Mouse (Mus musculus) gastrocnemius, adult 2 months (tissue): ENCODE measurements at regions not wholly inside any gene's neighbourhood (a gene's known extent, or its start where the extent isn't known, plus 50 kb on each side); places are given as distances from the start of the nearest gene placed in this dataset.

Source experiments
- DNase-seq: peaks from one replicate; pipeline ENCODE4 v3.0.0; 2022
- H3K27ac ChIP-seq: fragments of 200-600 bp; 2 replicates; pipeline ENCODE4 v1.8.1; 2022; ENCODE audit warnings: mild to moderate bottlenecking
- H3K4me3 ChIP-seq: fragments of 200-600 bp; 2 replicates; pipeline ENCODE4 v1.8.1; 2022; ENCODE audit warnings: mild to moderate bottlenecking, moderate library complexity
- CTCF ChIP-seq: fragments of 200-600 bp; IDR thresholded peaks from 2 replicates; pipeline ENCODE4 v1.8.1; 2022; ENCODE audit warnings: antibody characterized with exemption, mild to moderate bottlenecking, moderate library complexity
- intact Hi-C: fragments of 180-260 bp; cut with DNase I; formaldehyde crosslinking; loops from one replicate; pipeline ENCODE4 v1.15.1; 2025

- no peak overlapping the region for H3K4me3 ChIP-seq
- DNase-seq = no peak
- H3K27ac ChIP-seq = no peak overlapping the region
- no peak for TF ChIP-seq CTCF
- intact Hi-C loops = no loop called here
Measured at GRCm38 (mm10) chr15:65733326-65733725, 718.6 kb upstream of the Gm21961 start.

DNA sequence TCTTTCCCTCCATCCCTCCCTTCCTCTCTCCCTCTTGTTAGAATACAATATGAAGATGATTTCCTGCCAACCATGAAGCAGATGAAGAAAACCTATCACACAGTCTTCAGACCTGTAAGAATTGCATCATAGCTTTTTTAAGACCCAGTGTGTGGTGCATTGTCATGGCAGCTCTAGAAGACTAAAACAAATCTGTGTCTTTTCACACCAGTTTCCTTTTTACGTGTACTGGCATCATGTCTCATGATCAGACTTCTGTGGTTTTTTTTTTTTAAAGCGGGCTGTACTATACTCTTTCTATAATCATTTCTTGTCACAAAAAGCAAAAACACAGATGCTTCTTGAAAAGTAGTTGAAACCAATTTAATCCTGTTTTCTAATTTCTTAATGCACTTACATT is 716.6 kb upstream of the Gm21961 start:
- no peak for TF ChIP-seq CTCF
- no peak overlapping the region for H3K4me3 ChIP-seq
- DNase-seq = no peak
- H3K27ac ChIP-seq = no peak overlapping the region
- intact Hi-C loops = no loop called here

DNA sequence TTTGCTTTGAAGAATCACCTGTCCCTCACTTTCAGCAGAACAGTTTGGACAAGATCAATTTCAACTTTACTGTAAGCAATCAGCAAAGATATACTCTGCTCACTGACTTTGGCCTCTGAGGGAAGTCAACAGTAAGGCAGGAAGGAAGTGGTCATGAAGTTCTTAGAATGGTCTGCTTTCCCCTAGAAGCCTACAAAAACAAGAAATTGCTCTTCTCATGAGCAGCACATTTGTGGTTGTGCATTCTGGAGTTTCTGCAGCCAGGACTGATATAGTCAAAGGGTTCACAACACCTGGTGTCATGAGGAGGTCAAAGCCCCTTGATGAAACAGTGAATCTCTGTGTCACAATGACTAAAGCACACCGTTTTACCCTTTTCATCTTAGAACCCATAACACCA is 712.4 kb upstream of the Gm21961 start:
- no peak for TF ChIP-seq CTCF
- Histone ChIP-seq H3K4me3 (no peak overlapping the region), H3K27ac (no peak overlapping the region)
- intact Hi-C loops = no loop called here
- no peak for DNase-seq

DNA sequence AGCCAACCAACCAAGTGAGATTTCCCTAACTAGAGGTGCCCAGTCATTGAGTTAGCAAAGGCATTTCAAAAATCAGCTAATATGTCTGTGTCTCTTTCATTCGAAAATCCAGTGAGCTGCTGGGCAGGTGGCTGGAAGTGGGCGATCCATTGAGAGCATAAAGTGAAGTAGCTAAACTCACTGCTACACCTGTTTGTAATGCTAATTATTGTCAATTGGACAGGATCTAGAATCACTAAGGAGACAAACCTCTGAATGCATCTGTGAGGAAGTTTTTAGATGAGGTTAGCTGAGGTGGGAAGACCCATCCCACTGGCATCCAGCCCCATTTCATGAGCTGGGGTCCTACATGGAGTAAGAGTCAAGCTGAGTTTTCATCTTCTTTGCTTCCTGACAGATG is 711.6 kb upstream of the Gm21961 start:
- no peak overlapping the region for H3K4me3 ChIP-seq
- H3K27ac ChIP-seq = no peak overlapping the region
- DNase-seq = no peak
- intact Hi-C loops = no loop called here
- no peak for TF ChIP-seq CTCF

- peak; percentile 30; the same call in 1 of the 2 replicates for TF ChIP-seq CTCF
- intact Hi-C loops = no loop called here
- DNase-seq = no peak
- H3K4me3 ChIP-seq = no peak overlapping the region
- no peak overlapping the region for H3K27ac ChIP-seq
Measured at GRCm38 (mm10) chr15:65703559-65703958, 688.9 kb upstream of the Gm21961 start.

DNA sequence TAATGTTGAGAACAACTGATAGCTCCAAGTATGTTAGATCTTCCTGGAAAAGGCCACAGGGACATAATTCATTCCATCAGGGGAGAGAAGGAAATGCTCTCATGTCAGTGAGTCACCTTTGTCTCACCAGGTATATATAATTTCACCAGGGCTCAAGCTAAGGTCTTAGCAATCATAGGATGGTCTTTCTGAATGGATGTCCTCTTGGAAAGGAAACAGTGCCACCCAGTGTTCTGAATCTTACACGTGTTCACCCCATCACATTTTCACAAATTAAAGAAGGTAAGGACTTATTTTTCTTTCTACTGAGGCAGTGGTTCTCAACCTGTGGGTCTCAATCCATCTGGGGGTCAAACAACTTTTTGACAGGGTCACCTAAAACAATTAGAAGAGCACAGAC is 686.8 kb upstream of the Gm21961 start:
- H3K4me3 ChIP-seq = no peak overlapping the region
- no peak overlapping the region for H3K27ac ChIP-seq
- TF ChIP-seq CTCF = peak; percentile 14; the same call in 1 of the 2 replicates
- no peak for DNase-seq
- intact Hi-C loops = no loop called here

- DNase-seq = no peak
- Histone ChIP-seq H3K4me3 (no peak overlapping the region), H3K27ac (no peak overlapping the region)
- TF ChIP-seq CTCF = no peak
- intact Hi-C loops = no loop called here
Measured at GRCm38 (mm10) chr15:65698596-65698995, 683.9 kb upstream of the Gm21961 start.
